Mouse (Mus musculus) lung, embryonic 15.5 days (tissue): ENCODE data around the gene 4921524J17Rik. TPM values are rescaled to one million over a fixed set of nuclear protein-coding genes. Genes with fewer than 3 reads are reported as not detected.

Experiments
- ATAC-seq: fragments of 200-750 bp; cut with Nextera tagmentation; 2 replicates; pipeline ENCODE4 v1.8.0; 2017; ENCODE audit warnings: moderate number of reproducible peaks, borderline replicate concordance; ENCODE audit not compliant: low FRiP score, low TSS enrichment; ENCODE audit errors: extremely low read depth
- H3K27ac ChIP-seq: fragments of 300-500 bp; sonication (generic); 2 replicates; pipeline ENCODE4 v1.5.1; 2015; ENCODE audit warnings: moderate library complexity, mild to moderate bottlenecking, inconsistent platforms
- H3K27me3 ChIP-seq: fragments of 300-500 bp; sonication (generic); 2 replicates; pipeline ENCODE4 v1.6.1; 2015; ENCODE audit warnings: inconsistent platforms
- H3K36me3 ChIP-seq: fragments of 300-500 bp; sonication (generic); 2 replicates; pipeline ENCODE4 v1.6.1; 2015; ENCODE audit warnings: inconsistent platforms
- H3K4me1 ChIP-seq: fragments of 300-500 bp; sonication (generic); 2 replicates; pipeline ENCODE4 v1.6.1; 2015; ENCODE audit warnings: inconsistent platforms
- H3K4me2 ChIP-seq: fragments of 300-500 bp; sonication (generic); 2 replicates; pipeline ENCODE4 v1.6.1; 2015; ENCODE audit warnings: inconsistent platforms, mild to moderate bottlenecking, moderate library complexity
- H3K4me3 ChIP-seq: fragments of 300-500 bp; sonication (generic); 2 replicates; pipeline ENCODE4 v1.5.1; 2015; ENCODE audit warnings: mild to moderate bottlenecking, inconsistent platforms
- H3K9ac ChIP-seq: fragments of 300-500 bp; sonication (generic); 2 replicates; pipeline ENCODE4 v1.6.1; 2015; ENCODE audit warnings: inconsistent platforms
- H3K9me3 ChIP-seq: fragments of 300-500 bp; sonication (generic); 2 replicates; pipeline ENCODE4 v1.6.1; 2016; ENCODE audit warnings: inconsistent platforms
- WGBS: fragments of 180-500 bp; shearing (Covaris S2); methylation state at CpG from one replicate; pipeline ENCODE4 v1.1.7; 2015; 5-methylcytosine and 5-hydroxymethylcytosine counted together
- polyA plus RNA-seq: library from polyadenylated mRNA; unstranded; fragments of >200 nt; fragmentation: Nextera tagmentation; extraction: Ambion mirVana; gene quantifications from 2 replicates; pipeline ENCODE4 v1.2.1, GENCODE M21; 2015

Gene 4921524J17Rik
- polyA plus RNA-seq, 1 experiment from 2014 or later = 42.5 TPM

DNA sequence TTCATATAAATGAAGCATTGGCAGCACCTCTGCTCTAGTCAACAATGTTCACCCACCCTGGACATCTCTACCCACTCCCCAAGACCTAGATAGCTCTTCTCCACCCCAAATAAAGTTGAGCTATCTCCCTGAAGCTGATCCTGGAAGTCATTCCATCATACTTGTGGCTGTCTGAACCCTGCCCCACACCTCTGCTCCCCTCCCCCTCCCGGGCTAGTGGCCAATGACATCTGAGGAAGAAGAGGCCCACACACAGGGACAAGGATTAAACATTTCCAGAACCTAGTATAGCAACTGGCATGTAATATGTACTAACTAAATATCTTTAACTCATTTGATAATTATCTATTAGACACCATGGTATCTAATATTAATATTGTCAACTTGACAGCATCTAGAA lies 29.8 kb upstream of the 4921524J17Rik start:
- H3K27me3 ChIP-seq = no peaks in the 10 kb centered on the region
- 0 out of 2 replicates have a peak, but pooled peaks cover 2% of the 10 kb centered on the region for H3K4me1 ChIP-seq
- no peak overlapping the region for H3K4me3 ChIP-seq
- no peak overlapping the region for H3K9ac ChIP-seq
- no peaks in the 10 kb centered on the region for H3K9me3 ChIP-seq
- H3K4me2 ChIP-seq = no peak overlapping the region
- 65% methylated on average over 1 of the region's 1 CpGs for WGBS
- no peak for ATAC-seq
- H3K36me3 ChIP-seq = no peaks in the 10 kb centered on the region
- H3K27ac ChIP-seq = no peak overlapping the region

DNA sequence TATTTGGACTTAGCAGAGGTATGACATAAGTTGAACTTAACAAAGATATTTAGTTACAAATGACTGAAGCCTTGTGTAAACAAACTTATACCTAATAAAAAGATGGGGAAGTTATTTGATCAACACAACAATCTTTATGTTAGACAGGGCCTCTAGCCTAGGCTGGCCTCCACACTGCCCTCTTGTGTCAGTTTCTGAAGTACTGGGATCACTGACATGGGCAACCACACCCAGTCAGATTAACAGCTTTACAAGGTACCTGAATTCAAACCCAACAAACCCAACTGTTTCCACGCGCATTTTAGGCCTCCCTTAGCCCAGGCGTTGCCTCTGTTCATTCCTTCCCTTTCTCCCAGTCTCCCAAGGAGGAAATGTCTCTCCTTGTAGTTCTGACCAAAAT lies 28.7 kb upstream of the 4921524J17Rik start:
- H3K9me3 ChIP-seq = no peaks in the 10 kb centered on the region
- 0 out of 2 replicates have a peak, but pooled peaks cover 2% of the 10 kb centered on the region for H3K4me1 ChIP-seq
- H3K9ac ChIP-seq = no peak overlapping the region
- no peak overlapping the region for H3K4me2 ChIP-seq
- H3K4me3 ChIP-seq = no peak overlapping the region
- no peaks in the 10 kb centered on the region for H3K27me3 ChIP-seq
- WGBS = 79% methylated on average over 3 of the region's 3 CpGs
- ATAC-seq = no peak
- no peak overlapping the region for H3K27ac ChIP-seq
- H3K36me3 ChIP-seq = no peaks in the 10 kb centered on the region

DNA sequence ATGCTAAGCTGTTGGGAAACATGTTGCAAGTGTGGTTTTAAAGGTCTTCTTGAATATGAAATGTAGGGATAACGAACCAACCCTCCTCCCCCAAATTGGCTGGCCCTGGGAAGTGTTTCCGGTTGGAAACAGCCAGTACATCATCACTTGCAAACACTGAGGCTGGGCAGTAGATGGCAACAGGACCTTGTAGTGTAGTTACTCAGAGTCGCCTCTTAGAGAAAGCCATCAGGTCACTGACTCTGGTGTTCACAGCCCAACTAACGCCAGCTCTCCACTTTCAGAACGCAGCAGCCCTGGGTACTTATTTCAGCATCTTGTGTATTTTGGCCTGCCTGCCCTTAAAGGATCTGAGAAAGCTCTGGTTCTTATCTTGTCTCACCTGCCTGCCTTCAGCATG lies 28.2 kb upstream of the 4921524J17Rik start:
- Histone ChIP-seq H3K27me3 (no peaks in the 10 kb centered on the region), H3K9me3 (no peaks in the 10 kb centered on the region), H3K4me2 (no peak overlapping the region), H3K4me1 (0 out of 2 replicates have a peak, but pooled peaks cover 2% of the 10 kb centered on the region), H3K9ac (no peak overlapping the region), H3K36me3 (no peaks in the 10 kb centered on the region), H3K27ac (no peak overlapping the region), H3K4me3 (no peak overlapping the region)
- ATAC-seq = no peak
- WGBS = 31% methylated on average over 5 of the region's 5 CpGs

DNA sequence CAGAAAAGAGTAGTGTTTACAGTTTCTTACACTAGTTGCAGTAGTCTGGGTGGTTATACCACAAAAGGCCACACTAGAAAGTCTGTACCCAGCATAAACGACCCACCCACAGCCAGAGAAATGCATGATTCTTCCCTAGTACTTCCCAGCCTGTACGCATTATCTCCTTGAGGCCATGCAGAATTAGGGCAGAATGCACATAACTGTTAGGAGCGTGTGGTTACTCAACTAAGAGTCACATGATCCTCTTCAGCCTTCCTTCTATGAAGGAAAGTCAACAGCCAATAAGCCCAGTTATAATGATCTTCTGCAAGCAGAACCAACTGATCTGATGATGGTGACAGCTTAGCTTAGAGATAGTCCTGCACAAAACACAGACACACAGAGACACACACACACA lies 26.9 kb upstream of the 4921524J17Rik start:
- Histone ChIP-seq H3K4me1 (0 out of 2 replicates have a peak, but pooled peaks cover 2% of the 10 kb centered on the region), H3K27me3 (no peaks in the 10 kb centered on the region), H3K9me3 (no peaks in the 10 kb centered on the region), H3K4me3 (no peak overlapping the region), H3K9ac (no peak overlapping the region), H3K36me3 (no peaks in the 10 kb centered on the region), H3K27ac (no peak overlapping the region), H3K4me2 (no peak overlapping the region)
- 66% methylated on average over 3 of the region's 3 CpGs for WGBS
- no peak for ATAC-seq

DNA sequence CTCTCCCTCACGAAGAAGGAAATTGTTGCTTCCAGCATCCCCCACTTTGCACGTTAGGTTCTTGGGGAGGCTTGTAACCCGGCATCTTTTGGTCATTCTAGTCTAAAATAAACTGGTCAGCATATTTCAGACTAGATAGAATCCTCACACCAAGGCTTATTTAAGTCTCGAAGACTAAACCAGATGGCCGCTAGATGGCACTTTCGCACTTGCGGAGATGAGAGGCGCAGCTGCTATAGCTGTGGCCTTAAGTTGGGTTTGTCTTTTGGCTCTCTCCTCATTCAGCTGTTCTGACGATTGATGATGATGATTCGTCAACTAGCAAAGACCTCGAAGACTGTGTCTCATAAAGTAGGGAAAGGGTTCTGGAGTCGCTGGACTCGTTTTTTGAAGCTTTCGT lies 23.9 kb upstream of the 4921524J17Rik start:
- Histone ChIP-seq H3K9ac (no peak overlapping the region), H3K4me2 (no peak overlapping the region), H3K4me1 (peaks cover 6% of the 10 kb centered on the region; the same call in 1 of the 2 replicates), H3K4me3 (no peak overlapping the region), H3K36me3 (no peaks in the 10 kb centered on the region), H3K9me3 (no peaks in the 10 kb centered on the region), H3K27me3 (no peaks in the 10 kb centered on the region), H3K27ac (no peak overlapping the region)
- no peak for ATAC-seq
- WGBS = 9% methylated on average over 14 of the region's 14 CpGs

DNA sequence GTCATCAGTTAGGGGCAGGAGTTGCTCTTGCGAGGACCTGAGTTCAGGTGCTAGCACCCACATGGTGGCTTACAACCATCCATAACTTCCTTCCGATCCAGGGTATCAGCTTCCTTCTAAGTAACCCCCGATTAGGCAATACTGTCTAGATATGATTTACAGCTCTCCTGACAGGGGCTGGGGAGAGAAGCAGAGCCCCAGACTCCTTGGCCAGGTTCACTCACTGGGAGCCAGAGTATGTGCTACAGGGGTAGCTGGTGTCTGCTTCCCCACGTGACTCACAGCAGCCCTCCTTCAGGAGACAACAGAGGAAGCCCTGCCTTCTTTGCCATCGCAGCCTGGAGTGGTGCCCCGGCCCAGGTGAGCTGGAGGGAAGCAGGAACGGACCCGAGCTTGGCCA lies 22.1 kb upstream of the 4921524J17Rik start:
- ATAC-seq = no peak
- Histone ChIP-seq H3K4me2 (no peak overlapping the region), H3K4me1 (peaks cover 6% of the 10 kb centered on the region; the same call in 1 of the 2 replicates), H3K27me3 (no peaks in the 10 kb centered on the region), H3K4me3 (no peak overlapping the region), H3K36me3 (no peaks in the 10 kb centered on the region), H3K9ac (no peak overlapping the region), H3K27ac (no peak overlapping the region), H3K9me3 (no peaks in the 10 kb centered on the region)
- 53% methylated on average over 8 of the region's 8 CpGs for WGBS

DNA sequence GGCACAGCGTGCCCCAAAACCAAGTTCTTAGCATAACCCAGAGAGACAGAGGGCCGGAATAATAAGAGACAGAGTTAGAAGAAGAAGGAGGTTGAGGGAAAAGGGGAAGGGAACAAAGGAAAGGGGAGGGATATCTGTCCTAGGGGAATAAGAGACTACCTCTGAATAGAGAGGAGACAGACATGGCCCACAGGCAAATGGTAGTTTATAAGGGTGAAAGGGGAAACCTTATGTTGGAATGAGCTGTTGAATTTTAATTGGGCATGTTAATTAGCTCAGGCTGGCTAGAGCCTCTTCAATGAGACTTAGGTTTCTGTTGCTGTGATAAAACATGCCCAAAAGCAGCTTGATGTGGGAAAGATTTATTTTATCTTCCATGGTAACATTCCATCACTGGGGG lies 20.6 kb upstream of the 4921524J17Rik start:
- Histone ChIP-seq H3K4me1 (peaks cover 6% of the 10 kb centered on the region; the same call in 1 of the 2 replicates), H3K9ac (no peak overlapping the region), H3K27me3 (no peaks in the 10 kb centered on the region), H3K4me2 (no peak overlapping the region), H3K27ac (no peak overlapping the region), H3K4me3 (no peak overlapping the region), H3K9me3 (no peaks in the 10 kb centered on the region), H3K36me3 (no peaks in the 10 kb centered on the region)
- ATAC-seq = no peak
- 84% methylated on average over 2 of the region's 2 CpGs for WGBS

DNA sequence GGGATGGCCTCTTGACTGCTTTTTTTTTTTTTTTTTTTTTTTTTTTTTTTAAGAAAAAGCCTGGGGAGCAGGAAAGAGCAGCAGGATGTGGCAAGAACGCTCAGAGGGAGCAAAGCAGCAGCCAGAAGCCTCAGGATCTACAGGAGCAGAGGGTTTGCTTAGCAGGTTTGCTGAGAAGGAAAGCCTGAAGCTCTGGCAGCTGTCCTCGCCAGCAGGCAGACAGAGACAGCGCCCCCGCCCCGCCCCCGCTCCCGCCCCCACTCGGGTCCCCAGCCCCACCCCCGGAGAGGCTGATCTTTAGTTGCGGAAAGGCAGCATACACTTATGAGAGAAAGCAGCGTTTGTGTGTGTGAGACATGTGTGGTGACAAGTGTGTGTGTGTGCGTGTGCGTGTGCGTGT lies 19.7 kb upstream of the 4921524J17Rik start:
- Histone ChIP-seq H3K4me2 (peak overlapping the region; percentile 46), H3K27ac (no peak overlapping the region), H3K9me3 (no peaks in the 10 kb centered on the region), H3K4me3 (0 out of 2 replicates have a peak overlapping the region, but pooled peaks have one; percentile 4), H3K36me3 (no peaks in the 10 kb centered on the region), H3K9ac (no peak overlapping the region; the same call in 1 of the 2 replicates), H3K27me3 (no peaks in the 10 kb centered on the region), H3K4me1 (peaks cover 6% of the 10 kb centered on the region; the same call in 1 of the 2 replicates)
- peak; percentile 55; the same call in 1 of the 2 replicates for ATAC-seq
- WGBS = 13% methylated on average over 14 of the region's 14 CpGs

DNA sequence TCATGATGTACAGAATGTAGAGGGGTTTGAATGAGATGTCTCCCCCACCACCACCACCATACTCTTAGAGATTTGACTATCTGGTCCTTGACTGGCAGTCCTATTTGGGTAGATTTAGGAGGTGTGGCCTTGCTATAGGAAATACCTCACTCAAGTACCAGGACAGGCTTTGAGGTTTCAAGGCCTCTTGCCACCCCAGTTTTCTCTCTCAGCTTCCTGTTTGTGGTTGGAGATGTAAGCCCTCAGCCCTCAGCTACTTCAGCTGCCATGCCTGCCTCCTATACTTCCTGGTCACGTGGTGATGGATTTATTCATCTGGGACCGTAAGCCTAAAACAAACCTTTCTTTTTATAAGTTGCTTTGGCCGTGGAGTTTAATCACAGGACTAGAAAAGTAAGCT lies 17.7 kb upstream of the 4921524J17Rik start:
- Histone ChIP-seq H3K27ac (no peak overlapping the region), H3K9me3 (no peaks in the 10 kb centered on the region), H3K4me3 (no peak overlapping the region), H3K36me3 (no peaks in the 10 kb centered on the region), H3K27me3 (no peaks in the 10 kb centered on the region), H3K9ac (no peak overlapping the region), H3K4me1 (peaks cover 6% of the 10 kb centered on the region; the same call in 1 of the 2 replicates), H3K4me2 (no peak overlapping the region)
- no peak for ATAC-seq
- WGBS = 71% methylated on average over 3 of the region's 3 CpGs

DNA sequence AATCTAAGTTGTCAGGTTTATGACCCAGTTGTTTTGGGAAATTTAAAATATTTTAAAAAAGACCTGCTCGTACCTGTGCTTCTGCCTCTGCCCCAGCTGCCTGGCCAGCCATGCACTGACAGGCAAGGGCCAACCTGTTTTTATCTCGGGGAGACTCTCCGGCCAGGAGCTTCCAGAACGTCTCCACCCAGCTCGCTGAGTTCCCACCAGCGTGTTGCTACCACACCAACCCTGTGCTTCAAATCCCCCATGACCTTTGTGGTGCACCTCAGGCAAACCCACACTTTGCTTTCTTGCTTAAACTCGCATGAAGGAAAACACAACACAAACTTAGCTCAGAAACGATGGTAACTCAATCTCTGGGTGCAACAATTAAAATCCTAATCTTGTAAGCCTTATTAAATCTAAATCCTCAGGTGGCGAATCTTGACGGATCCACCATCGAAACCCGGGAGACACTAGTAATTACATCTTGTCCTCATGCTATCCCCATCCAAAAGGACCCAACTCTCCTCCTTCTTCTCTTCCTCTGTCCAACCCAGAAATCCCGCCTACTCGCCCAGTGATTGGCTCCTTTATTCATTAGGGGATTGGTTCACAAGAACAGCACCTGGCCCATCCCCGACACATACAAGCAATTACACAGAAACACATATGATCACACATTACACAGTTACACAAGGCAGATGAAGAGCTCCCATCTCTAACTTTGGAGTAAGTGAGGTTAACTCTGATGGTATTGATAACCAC lies 13.5 kb upstream of the 4921524J17Rik start:
- no peaks in the 10 kb centered on the region for H3K4me1 ChIP-seq
- no peak overlapping the region for H3K4me2 ChIP-seq
- no peak for ATAC-seq
- no peaks in the 10 kb centered on the region for H3K27me3 ChIP-seq
- 74% methylated on average over 15 of the region's 15 CpGs for WGBS
- H3K4me3 ChIP-seq = no peak overlapping the region
- H3K9ac ChIP-seq = no peak overlapping the region
- no peak overlapping the region for H3K27ac ChIP-seq
- H3K9me3 ChIP-seq = no peaks in the 10 kb centered on the region
- H3K36me3 ChIP-seq = no peaks in the 10 kb centered on the region

DNA sequence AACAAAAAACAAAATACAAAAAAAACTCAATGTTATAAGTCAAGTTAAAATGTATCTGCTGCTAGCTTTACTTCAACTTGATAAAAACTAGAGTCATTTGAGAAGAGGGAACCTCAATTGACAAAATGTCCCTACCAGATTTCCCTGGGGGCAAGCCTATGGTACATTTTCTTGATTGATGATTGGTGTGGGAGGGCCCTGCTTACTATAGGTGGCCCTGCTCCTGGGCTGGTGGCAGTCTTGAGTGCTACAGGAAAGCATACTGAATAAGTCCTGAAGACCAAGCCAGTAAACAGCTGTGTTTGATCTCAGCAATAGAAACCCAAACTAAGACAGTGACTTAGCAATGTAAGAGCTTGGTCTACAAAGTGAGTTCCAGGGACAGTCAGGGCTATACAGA lies 11.5 kb upstream of the 4921524J17Rik start:
- Histone ChIP-seq H3K27me3 (no peaks in the 10 kb centered on the region), H3K4me1 (no peaks in the 10 kb centered on the region), H3K36me3 (no peaks in the 10 kb centered on the region), H3K4me2 (no peak overlapping the region), H3K9me3 (no peaks in the 10 kb centered on the region), H3K4me3 (no peak overlapping the region), H3K27ac (no peak overlapping the region), H3K9ac (no peak overlapping the region)
- no peak for ATAC-seq

DNA sequence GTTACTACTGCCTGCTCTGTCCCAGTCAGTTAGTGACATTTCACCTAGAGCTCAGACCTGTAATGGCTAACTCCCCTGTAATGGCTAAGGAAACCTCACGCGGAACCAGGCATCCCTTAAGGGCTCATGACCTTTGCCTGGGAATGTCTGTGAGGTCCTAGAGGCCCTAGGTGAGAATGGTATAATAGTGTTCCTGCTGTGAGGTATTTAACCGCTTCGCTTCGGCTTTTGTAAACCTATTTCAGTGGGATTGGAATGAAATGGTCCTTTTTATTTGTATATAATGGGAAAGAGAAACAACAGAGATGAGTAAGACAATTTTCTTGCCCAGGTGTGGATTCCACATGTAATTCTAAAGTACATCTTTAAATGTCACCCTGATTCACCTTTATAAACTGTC lies 8.9 kb upstream of the 4921524J17Rik start:
- 50% methylated on average over 5 of the region's 5 CpGs for WGBS
- Histone ChIP-seq H3K9ac (no peak overlapping the region), H3K4me1 (no peaks in the 10 kb centered on the region), H3K4me2 (no peak overlapping the region), H3K36me3 (no peaks in the 10 kb centered on the region), H3K27ac (no peak overlapping the region), H3K27me3 (no peaks in the 10 kb centered on the region), H3K9me3 (no peaks in the 10 kb centered on the region), H3K4me3 (no peak overlapping the region)
- ATAC-seq = no peak
